Mouse (Mus musculus): ENCODE measurements around the gene S100a7a. TPM values are rescaled to one million over a fixed set of nuclear protein-coding genes. Genes with fewer than 3 reads are reported as not detected.

Gene S100a7a
- polyA plus RNA-seq, 1 experiment = not detected

GRCm38 (mm10) chr3:90627366-90627765 lies 26.5 kb upstream of the S100a7a start:
- H3K27me3 ChIP-seq (ENCODE audit: control insufficient read depth, insufficient read depth, low read length) = no peaks in the 10 kb centered on the region
- TF ChIP-seq CTCF (IDR thresholded peaks at IDR 0.05; ENCODE audit: control insufficient read depth, insufficient read depth, insufficient replicate concordance, low read depth, low read length) (no peak), POLR2A (IDR thresholded peaks at IDR 0.05; ENCODE audit: control insufficient read depth, low read depth, low read length) (no peak)
- H3K36me3 ChIP-seq (ENCODE audit: control insufficient read depth, insufficient read depth, low read length) = no peaks in the 10 kb centered on the region
- no peak overlapping the region for H3K27ac ChIP-seq (ENCODE audit: control insufficient read depth, insufficient read depth, low read depth, low read length)
- H3K4me3 ChIP-seq (ENCODE audit: control insufficient read depth, low read depth, low read length) = no peak overlapping the region
- peaks cover 2% of the 10 kb centered on the region; the same call in 1 of the 2 replicates for H3K4me1 ChIP-seq (ENCODE audit: control insufficient read depth, insufficient read depth, low read length)

GRCm38 (mm10) chr3:90627807-90628206 lies 26.0 kb upstream of the S100a7a start:
- H3K36me3 ChIP-seq (ENCODE audit: control insufficient read depth, insufficient read depth, low read length) = no peaks in the 10 kb centered on the region
- peaks cover 2% of the 10 kb centered on the region; the same call in 1 of the 2 replicates for H3K4me1 ChIP-seq (ENCODE audit: control insufficient read depth, insufficient read depth, low read length)
- no peaks in the 10 kb centered on the region for H3K27me3 ChIP-seq (ENCODE audit: control insufficient read depth, insufficient read depth, low read length)
- H3K27ac ChIP-seq (ENCODE audit: control insufficient read depth, insufficient read depth, low read depth, low read length) = no peak overlapping the region
- TF ChIP-seq POLR2A (IDR thresholded peaks at IDR 0.05; ENCODE audit: control insufficient read depth, low read depth, low read length) (no peak), CTCF (IDR thresholded peaks at IDR 0.05; ENCODE audit: control insufficient read depth, insufficient read depth, insufficient replicate concordance, low read depth, low read length) (peak; percentile 37; the same call in 1 of the 2 replicates)
- H3K4me3 ChIP-seq (ENCODE audit: control insufficient read depth, low read depth, low read length) = no peak overlapping the region

GRCm38 (mm10) chr3:90629298-90629697 lies 24.5 kb upstream of the S100a7a start:
- H3K27me3 ChIP-seq (ENCODE audit: control insufficient read depth, insufficient read depth, low read length) = no peaks in the 10 kb centered on the region
- H3K27ac ChIP-seq (ENCODE audit: control insufficient read depth, insufficient read depth, low read depth, low read length) = no peak overlapping the region
- TF ChIP-seq POLR2A (IDR thresholded peaks at IDR 0.05; ENCODE audit: control insufficient read depth, low read depth, low read length) (no peak), CTCF (IDR thresholded peaks at IDR 0.05; ENCODE audit: control insufficient read depth, insufficient read depth, insufficient replicate concordance, low read depth, low read length) (no peak)
- no peaks in the 10 kb centered on the region for H3K36me3 ChIP-seq (ENCODE audit: control insufficient read depth, insufficient read depth, low read length)
- no peak overlapping the region for H3K4me3 ChIP-seq (ENCODE audit: control insufficient read depth, low read depth, low read length)
- no peaks in the 10 kb centered on the region for H3K4me1 ChIP-seq (ENCODE audit: control insufficient read depth, insufficient read depth, low read length)

GRCm38 (mm10) chr3:90631984-90632383 lies 21.8 kb upstream of the S100a7a start:
- no peak for TF ChIP-seq CTCF (IDR thresholded peaks at IDR 0.05; ENCODE audit: control insufficient read depth, insufficient read depth, insufficient replicate concordance, low read depth, low read length)
- no peak for TF ChIP-seq POLR2A (IDR thresholded peaks at IDR 0.05; ENCODE audit: control insufficient read depth, low read depth, low read length)
- Histone ChIP-seq H3K27me3 (ENCODE audit: control insufficient read depth, insufficient read depth, low read length) (no peaks in the 10 kb centered on the region), H3K36me3 (ENCODE audit: control insufficient read depth, insufficient read depth, low read length) (no peaks in the 10 kb centered on the region), H3K4me1 (ENCODE audit: control insufficient read depth, insufficient read depth, low read length) (no peaks in the 10 kb centered on the region), H3K4me3 (ENCODE audit: control insufficient read depth, low read depth, low read length) (no peak overlapping the region), H3K27ac (ENCODE audit: control insufficient read depth, insufficient read depth, low read depth, low read length) (no peak overlapping the region)

- H3K4me3 ChIP-seq (ENCODE audit: control insufficient read depth, low read depth, low read length) = no peak overlapping the region
- TF ChIP-seq CTCF (IDR thresholded peaks at IDR 0.05; ENCODE audit: control insufficient read depth, insufficient read depth, insufficient replicate concordance, low read depth, low read length) (no peak), POLR2A (IDR thresholded peaks at IDR 0.05; ENCODE audit: control insufficient read depth, low read depth, low read length) (no peak)
These were observed 15.1 kb upstream of the S100a7a start for GRCm38 (mm10) chr3:90638511-90639275.

GRCm38 (mm10) chr3:90639511-90640154 lies 14.2 kb upstream of the S100a7a start:
- no peaks in the 10 kb centered on the region for H3K36me3 ChIP-seq (ENCODE audit: control insufficient read depth, insufficient read depth, low read length)
- peak; percentile 67; the same call in 1 of the 2 replicates for TF ChIP-seq CTCF (IDR thresholded peaks at IDR 0.05; ENCODE audit: control insufficient read depth, insufficient read depth, insufficient replicate concordance, low read depth, low read length)
- no peak for TF ChIP-seq POLR2A (IDR thresholded peaks at IDR 0.05; ENCODE audit: control insufficient read depth, low read depth, low read length)
- no peaks in the 10 kb centered on the region for H3K27me3 ChIP-seq (ENCODE audit: control insufficient read depth, insufficient read depth, low read length)

More at GRCm38 (mm10) chr3:90638511-90639275, 15.1 kb upstream of the S100a7a start:
- Histone ChIP-seq H3K27me3 (ENCODE audit: control insufficient read depth, insufficient read depth, low read length) (no peaks in the 10 kb centered on the region), H3K36me3 (ENCODE audit: control insufficient read depth, insufficient read depth, low read length) (no peaks in the 10 kb centered on the region), H3K27ac (ENCODE audit: control insufficient read depth, insufficient read depth, low read depth, low read length) (no peak overlapping the region), H3K4me1 (ENCODE audit: control insufficient read depth, insufficient read depth, low read length) (no peaks in the 10 kb centered on the region)

GRCm38 (mm10) chr3:90640981-90641380 lies 12.8 kb upstream of the S100a7a start:
- Histone ChIP-seq H3K4me1 (ENCODE audit: control insufficient read depth, insufficient read depth, low read length) (no peaks in the 10 kb centered on the region), H3K27me3 (ENCODE audit: control insufficient read depth, insufficient read depth, low read length) (no peaks in the 10 kb centered on the region), H3K4me3 (ENCODE audit: control insufficient read depth, low read depth, low read length) (no peak overlapping the region), H3K27ac (ENCODE audit: control insufficient read depth, insufficient read depth, low read depth, low read length) (no peak overlapping the region), H3K36me3 (ENCODE audit: control insufficient read depth, insufficient read depth, low read length) (no peaks in the 10 kb centered on the region)
- TF ChIP-seq CTCF (IDR thresholded peaks at IDR 0.05; ENCODE audit: control insufficient read depth, insufficient read depth, insufficient replicate concordance, low read depth, low read length) (no peak), POLR2A (IDR thresholded peaks at IDR 0.05; ENCODE audit: control insufficient read depth, low read depth, low read length) (no peak)

More at GRCm38 (mm10) chr3:90639511-90640154, 14.2 kb upstream of the S100a7a start:
- Histone ChIP-seq H3K27ac (ENCODE audit: control insufficient read depth, insufficient read depth, low read depth, low read length) (no peak overlapping the region), H3K4me3 (ENCODE audit: control insufficient read depth, low read depth, low read length) (no peak overlapping the region), H3K4me1 (ENCODE audit: control insufficient read depth, insufficient read depth, low read length) (no peaks in the 10 kb centered on the region)

All from testis, adult 2 months (tissue).